Comparison of ENCODE assay signal across 8 mouse cellular contexts in genomic region chr8:114932071-114932630, GRCm38 (mm10).
DNase-seq lines count a peak whose midpoint lies in the region; ATAC-seq and TF ChIP-seq lines count a peak whose summit lies in the region.

No protein-coding gene starts in this region.

- no peak overlapping the region for H3K9ac ChIP-seq in lung, embryonic 14.5 days
- no peak overlapping the region for H3K9ac ChIP-seq in forebrain, embryonic 14.5 days (ENCODE audit: low read length)
- no peak overlapping the region for H3K9ac ChIP-seq in midbrain, embryonic 11.5 days (ENCODE audit: low read length)

- H3K4me1 ChIP-seq in lung, embryonic 14.5 days (ENCODE audit: insufficient read depth), result peaks cover 6% of the 10 kb centered on the region; the same call in 1 of the 2 replicates
- peaks cover 5% of the 10 kb centered on the region; the same call in 1 of the 2 replicates for H3K4me1 ChIP-seq in forebrain, embryonic 14.5 days (ENCODE audit: control insufficient read depth, insufficient read depth, low read length)
- peaks cover 13% of the 10 kb centered on the region for H3K4me1 ChIP-seq in midbrain, embryonic 11.5 days (ENCODE audit: control insufficient read depth, insufficient read depth, low read length)
- H3K4me1 ChIP-seq in cerebellum, adult 2 months (ENCODE audit: control insufficient read depth, insufficient read depth, low read length), result no peaks in the 10 kb centered on the region

- 25% methylated on average over 18 of the region's 18 CpGs for WGBS in lung, embryonic 14.5 days
- 28% methylated on average over 18 of the region's 18 CpGs for WGBS in forebrain, embryonic 14.5 days
- WGBS in midbrain, embryonic 11.5 days, result 16% methylated on average over 18 of the region's 18 CpGs
- WGBS in cerebellum, adult 2 months, result 32% methylated on average over 18 of the region's 18 CpGs

- no peaks in the 10 kb centered on the region for H3K27me3 ChIP-seq in lung, embryonic 14.5 days (ENCODE audit: insufficient read depth, low read length)
- peaks cover 11% of the 10 kb centered on the region; the same call in 1 of the 2 replicates for H3K27me3 ChIP-seq in forebrain, embryonic 14.5 days (replicated peaks; ENCODE audit: control insufficient read depth, insufficient read depth, low read length)
- H3K27me3 ChIP-seq in midbrain, embryonic 11.5 days (ENCODE audit: control insufficient read depth, insufficient read depth, low read length), result peaks cover 6% of the 10 kb centered on the region; the same call in 1 of the 2 replicates
- H3K27me3 ChIP-seq in cerebellum, adult 2 months (ENCODE audit: control insufficient read depth, insufficient read depth, low read length), result no peaks in the 10 kb centered on the region; the same call in 1 of the 2 replicates

- peak overlapping the region; percentile 41 for H3K4me2 ChIP-seq in lung, embryonic 14.5 days
- peak overlapping the region; percentile 7; the same call in 1 of the 2 replicates for H3K4me2 ChIP-seq in forebrain, embryonic 14.5 days (ENCODE audit: low read length)
- H3K4me2 ChIP-seq in midbrain, embryonic 11.5 days, result peak overlapping the region; percentile 29

- H3K9me3 ChIP-seq in lung, embryonic 14.5 days (ENCODE audit: low read depth, low read length), result no peaks in the 10 kb centered on the region
- H3K9me3 ChIP-seq in forebrain, embryonic 14.5 days (replicated peaks; ENCODE audit: control insufficient read depth, low read length), result no peaks in the 10 kb centered on the region
- H3K9me3 ChIP-seq in midbrain, embryonic 11.5 days (ENCODE audit: control insufficient read depth, low read length), result no peaks in the 10 kb centered on the region

- DNase-seq in lung, embryonic 14.5 days, result no peak
- no peak for DNase-seq in lung, postnatal 14 days
- DNase-seq in forebrain, embryonic 14.5 days (ENCODE audit: low spot score), result peak; percentile 5
- peak; percentile 89 for DNase-seq in midbrain, embryonic 11.5 days (ENCODE audit: low spot score, missing footprints)
- peak; percentile 37 for DNase-seq in yolk sac, embryonic 10.5 days (ENCODE audit: low spot score)
- DNase-seq in cerebellum, adult 2 months, result no peak
- no peak for DNase-seq in testis, postnatal 10 days (ENCODE audit: low spot score)
- DNase-seq in spleen, postnatal 10 days (ENCODE audit: low spot score in 2 of 2), result no peak

- no peak for ATAC-seq in lung, embryonic 14.5 days (ENCODE audit: insufficient read depth)
- no peak for ATAC-seq in forebrain, embryonic 14.5 days
- ATAC-seq in midbrain, embryonic 11.5 days (ENCODE audit: low FRiP score), result peak; percentile 17; the same call in 1 of the 2 replicates

- no peak for TF ChIP-seq POLR2A in cerebellum, adult 2 months (IDR thresholded peaks at IDR 0.05; ENCODE audit: borderline replicate concordance, insufficient read depth, low read length)

- no peak for TF ChIP-seq CTCF in lung, embryonic 14.5 days (IDR thresholded peaks at IDR 0.05; ENCODE audit: low read depth)
- TF ChIP-seq CTCF in cerebellum, adult 2 months (IDR thresholded peaks at IDR 0.05; ENCODE audit: borderline replicate concordance, insufficient read depth, low read depth, low read length), result no peak

- H3K4me3 ChIP-seq in lung, embryonic 14.5 days (ENCODE audit: low read depth, low read length), result no peak overlapping the region
- no peak overlapping the region for H3K4me3 ChIP-seq in forebrain, embryonic 14.5 days (ENCODE audit: low read depth, low read length)
- no peak overlapping the region for H3K4me3 ChIP-seq in midbrain, embryonic 11.5 days (ENCODE audit: low read depth, low read length)
- no peak overlapping the region for H3K4me3 ChIP-seq in cerebellum, adult 2 months (replicated peaks; ENCODE audit: insufficient read depth, low read depth, low read length)

- H3K27ac ChIP-seq in lung, embryonic 14.5 days (ENCODE audit: low read depth), result no peak overlapping the region
- no peak overlapping the region for H3K27ac ChIP-seq in forebrain, embryonic 14.5 days (ENCODE audit: low read depth, low read length)
- no peak overlapping the region for H3K27ac ChIP-seq in midbrain, embryonic 11.5 days (ENCODE audit: low read depth, low read length)
- H3K27ac ChIP-seq in cerebellum, adult 2 months (ENCODE audit: insufficient read depth, low read length), result no peak overlapping the region

- H3K36me3 ChIP-seq in lung, embryonic 14.5 days (ENCODE audit: insufficient read depth), result no peaks in the 10 kb centered on the region
- no peaks in the 10 kb centered on the region for H3K36me3 ChIP-seq in forebrain, embryonic 14.5 days (ENCODE audit: control insufficient read depth, insufficient read depth, low read length)
- H3K36me3 ChIP-seq in midbrain, embryonic 11.5 days (ENCODE audit: control insufficient read depth, insufficient read depth, low read length), result no peaks in the 10 kb centered on the region

Comparison
In these comparisons a context has a peak if more than half of its experiments do, and no peak if none do; other contexts are left out.
1. DNase-seq: peak in forebrain, embryonic 14.5 days (single experiment), midbrain, embryonic 11.5 days (single experiment) and yolk sac, embryonic 10.5 days (single experiment); none in lung, embryonic 14.5 days (single experiment), lung, postnatal 14 days (single experiment), cerebellum, adult 2 months (0 of 2), testis, postnatal 10 days (single experiment) and spleen, postnatal 10 days (0 of 2).
2. Peak in every context shown above with its lines, with median percentiles within 50 percentile points of each other: H3K4me2 ChIP-seq.